Mouse (Mus musculus) ovary, postnatal 36 days (tissue): ENCODE measurements at regions not wholly inside any gene's neighbourhood (a gene's known extent, or its start where the extent isn't known, plus 50 kb on each side); places are given as distances from the start of the nearest gene placed in this dataset.
A peak's percentile ranks its signal among the peaks of the same experiment; 100 is the strongest.

ENCODE experiments used
- DNase-seq: peaks from one replicate; pipeline ENCODE4 v3.0.0; 2022; ENCODE audit warnings: low spot score, mixed read lengths

DNA sequence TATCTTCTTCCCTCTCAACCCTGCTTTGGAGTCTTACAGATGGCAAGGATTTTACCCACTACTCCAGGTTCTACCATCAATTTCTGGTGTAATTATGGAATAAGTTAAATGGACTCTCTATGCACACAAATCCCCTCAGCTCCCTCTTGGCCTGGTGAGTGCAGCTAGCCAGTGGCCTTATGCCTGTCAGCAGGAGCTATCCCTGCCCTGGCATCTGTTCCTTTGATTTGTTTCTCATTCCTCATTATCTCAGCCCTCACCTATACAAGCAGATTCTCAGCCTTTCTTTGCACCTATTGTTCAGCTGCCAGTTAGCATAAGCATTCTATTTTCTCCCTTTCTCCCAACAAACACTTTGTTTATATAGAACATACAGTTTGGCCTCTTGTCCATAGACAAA is 150.3 kb downstream of the Rnf152 start:
- no peak for DNase-seq

DNA sequence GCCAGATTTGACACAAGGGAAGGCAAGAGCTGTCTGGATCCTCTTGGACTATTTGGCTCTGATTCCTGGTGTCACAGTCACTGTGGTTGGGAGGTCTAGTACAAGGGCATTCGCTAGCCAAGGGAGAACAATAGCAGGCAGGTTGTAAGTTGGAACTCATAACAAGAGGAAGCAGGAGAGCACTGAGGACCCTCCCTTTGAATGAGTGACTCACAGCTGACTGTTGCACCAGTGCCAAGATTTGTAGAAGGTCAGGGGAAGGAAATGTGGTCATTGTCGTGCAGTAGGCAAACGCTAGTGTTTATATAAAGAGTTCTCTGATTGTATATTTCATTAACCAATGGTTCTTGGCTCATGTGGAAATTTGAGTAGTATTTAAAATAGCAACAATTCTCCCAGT is 157.2 kb downstream of the Rnf152 start:
- no peak for DNase-seq

DNA sequence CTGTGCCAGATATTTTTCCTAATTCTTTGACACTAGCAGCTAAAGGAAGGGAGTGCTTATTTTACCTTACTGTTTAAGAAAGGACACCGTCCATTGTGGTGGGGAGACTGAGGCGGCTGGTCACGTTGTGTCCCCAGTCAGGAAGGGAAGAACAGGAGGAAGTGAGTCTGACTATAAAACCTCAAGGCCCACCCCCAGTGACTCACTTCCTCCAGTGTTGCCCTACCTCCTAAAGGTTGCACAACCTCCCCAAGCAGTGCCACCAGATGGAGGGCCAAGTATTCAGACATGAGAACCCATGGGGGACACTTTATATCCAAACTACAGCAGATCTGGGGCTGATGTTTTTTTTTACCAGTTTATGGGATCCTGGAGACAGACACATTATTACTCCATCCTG is 165.4 kb downstream of the Rnf152 start:
- no peak for DNase-seq

DNA sequence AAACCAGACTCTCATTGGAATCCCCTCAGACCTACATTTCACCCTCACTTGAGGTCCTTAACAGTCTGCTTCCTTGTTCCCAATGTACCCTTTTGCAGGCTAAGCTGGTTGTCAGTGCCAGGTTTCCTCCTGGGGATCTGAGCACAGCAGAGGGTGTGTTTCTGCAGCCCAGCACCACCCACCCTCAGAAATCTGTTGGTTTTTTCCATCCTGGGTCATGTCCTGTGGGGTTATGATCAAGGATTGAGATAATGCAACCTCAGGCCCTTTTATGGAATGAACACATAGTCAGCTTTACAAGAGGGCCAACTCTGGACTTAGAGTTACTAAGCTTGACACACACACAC is 167.6 kb downstream of the Rnf152 start:
- no peak for DNase-seq

DNA sequence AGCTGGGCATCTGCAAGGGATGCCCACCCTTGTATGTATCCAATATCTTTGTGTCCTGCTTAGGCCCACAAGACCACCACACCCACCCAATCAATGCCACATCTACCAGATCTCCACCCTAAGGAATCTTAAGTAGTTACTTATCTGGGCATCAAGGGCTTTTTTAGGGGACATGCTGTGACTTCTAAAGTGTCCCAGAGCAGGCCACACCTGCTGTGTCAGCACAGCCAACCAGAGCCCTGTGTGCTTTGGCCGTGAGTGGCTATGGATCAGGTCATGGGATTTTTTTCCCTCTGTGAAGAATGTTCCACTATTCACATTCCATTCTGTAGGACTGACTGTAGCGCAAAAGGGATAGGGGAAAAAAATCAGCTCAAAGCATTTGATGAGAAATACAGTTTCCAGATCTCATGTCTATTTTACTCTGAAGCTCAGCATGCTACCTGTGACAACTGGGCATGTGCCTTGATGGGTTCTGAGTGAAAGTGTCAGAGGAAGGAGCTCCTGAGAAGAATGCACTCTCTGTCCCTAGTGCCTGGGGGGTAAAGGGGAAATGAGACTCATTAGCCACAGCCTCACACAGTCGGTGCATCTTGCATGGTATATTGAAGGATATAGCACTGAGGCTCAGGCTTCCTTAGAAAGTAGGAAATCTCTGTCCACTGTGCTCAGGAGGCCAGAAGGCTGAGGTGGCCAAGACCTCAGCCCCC is 168.1 kb downstream of the Rnf152 start:
- DNase-seq, result no peak

DNA sequence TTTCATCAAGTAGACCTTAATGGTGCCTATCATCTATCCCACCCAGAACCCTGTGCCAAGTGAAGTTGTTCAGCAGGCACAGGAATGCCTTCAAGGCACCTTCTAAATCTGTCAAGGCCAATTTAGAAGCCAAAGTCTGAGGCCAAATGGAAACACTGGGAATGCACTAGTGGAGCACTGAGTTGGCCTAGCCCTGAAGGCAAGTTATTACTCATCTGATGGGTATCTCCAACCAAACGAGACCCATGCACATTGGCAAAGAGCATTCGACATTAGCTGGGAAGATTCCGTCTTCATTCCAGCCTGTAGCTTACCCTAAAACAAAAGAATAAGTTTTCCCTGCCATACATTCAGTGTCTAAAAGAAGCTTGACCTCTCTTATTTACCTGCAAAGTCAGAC is 172.0 kb downstream of the Rnf152 start:
- DNase-seq, result no peak

DNA sequence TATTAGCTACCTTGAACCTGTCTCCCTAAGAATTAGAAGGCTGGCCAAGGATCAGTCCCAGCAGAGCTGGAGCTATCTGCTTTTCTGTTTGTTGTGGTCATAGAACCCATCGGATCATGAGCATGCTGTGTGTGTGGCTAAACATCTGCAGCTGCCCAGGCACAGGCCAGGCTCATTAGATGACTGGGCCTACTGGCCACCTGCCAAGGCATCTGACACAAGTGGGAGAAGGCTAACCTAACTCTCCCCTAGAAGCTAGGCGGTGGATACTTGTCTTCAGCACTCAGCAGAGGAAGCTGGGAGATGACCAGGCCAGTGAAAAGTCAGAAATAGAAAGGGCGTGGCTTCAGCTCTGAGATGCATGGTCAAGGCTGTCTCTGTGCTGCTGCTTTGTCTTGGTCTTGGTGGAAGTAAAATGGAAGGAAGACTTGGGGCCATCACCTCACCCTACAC is 177.1 kb downstream of the Rnf152 start:
- DNase-seq, result peak; percentile 31

DNA sequence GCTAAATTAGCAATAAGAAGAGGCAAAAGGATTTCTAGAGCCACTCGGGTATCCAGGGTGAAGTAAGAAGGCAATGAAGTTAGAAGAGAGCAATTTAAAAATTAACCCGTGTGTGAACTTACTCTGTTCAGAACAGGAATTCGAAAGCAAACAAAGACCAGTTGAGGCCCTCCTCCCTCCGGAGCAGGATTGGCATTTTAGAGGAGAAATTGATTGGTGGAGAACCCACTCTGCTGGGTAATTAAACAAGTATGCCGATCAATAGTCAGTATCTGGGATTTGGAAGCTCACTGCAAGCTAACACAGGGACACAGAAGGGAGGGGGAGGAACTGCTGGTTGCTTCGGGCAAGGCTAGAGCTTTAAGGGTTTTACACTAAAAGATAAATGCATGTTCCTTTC is 177.7 kb downstream of the Rnf152 start:
- no peak for DNase-seq

DNA sequence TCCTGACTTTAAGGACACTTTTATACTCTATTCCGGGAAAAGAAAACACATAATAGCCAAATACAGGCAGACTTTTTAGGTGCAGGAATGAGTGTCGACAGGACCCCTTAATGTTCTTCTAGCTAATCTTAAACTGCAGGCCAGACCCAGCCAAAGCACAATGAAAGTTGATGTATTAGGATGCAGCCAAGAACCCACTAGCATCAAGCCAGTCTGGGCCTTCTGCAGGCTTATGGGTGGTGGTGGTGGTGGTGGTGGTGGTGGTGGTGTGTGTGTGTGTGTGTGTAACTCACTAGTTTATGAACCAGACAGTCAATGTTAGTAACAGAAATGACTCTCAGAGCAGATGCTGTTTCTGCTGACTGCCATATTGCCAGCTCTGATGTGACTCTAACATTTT is 178.6 kb downstream of the Rnf152 start:
- no peak for DNase-seq

DNA sequence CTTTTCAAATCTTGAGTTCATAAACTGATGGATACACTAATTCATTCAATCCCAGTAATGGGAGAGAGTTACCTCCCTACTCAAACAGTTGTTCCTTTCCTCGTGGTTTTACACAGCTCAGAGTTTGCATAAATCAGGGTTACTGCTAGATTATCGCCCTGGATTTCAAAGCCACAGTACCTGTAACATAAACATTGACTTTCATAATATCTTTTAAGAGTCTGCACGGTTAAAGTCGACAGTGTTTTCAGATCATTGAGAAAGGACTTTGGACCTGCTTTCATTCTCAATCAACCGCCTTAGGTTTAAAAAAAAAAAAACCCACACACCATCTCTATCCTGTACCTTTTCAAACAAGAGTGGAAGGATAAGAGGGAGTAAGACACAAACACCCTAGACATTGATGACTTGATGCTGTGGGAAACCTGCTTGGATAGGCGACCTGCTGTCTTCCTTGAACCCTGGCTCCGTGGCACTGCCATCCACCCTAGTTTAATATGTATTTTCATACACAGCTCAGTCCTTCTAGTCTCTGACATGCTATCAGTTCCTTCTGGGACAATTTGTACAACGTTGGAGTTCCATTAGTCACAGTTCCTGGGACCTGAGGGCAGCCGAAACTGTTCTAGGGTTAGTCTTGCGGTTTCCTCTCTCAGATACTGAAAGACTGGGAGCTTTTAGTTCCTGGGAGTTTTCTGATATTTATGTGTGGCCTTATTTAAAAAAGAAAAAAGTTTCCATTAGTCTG is 179.3 kb downstream of the Rnf152 start:
- DNase-seq, result no peak

DNA sequence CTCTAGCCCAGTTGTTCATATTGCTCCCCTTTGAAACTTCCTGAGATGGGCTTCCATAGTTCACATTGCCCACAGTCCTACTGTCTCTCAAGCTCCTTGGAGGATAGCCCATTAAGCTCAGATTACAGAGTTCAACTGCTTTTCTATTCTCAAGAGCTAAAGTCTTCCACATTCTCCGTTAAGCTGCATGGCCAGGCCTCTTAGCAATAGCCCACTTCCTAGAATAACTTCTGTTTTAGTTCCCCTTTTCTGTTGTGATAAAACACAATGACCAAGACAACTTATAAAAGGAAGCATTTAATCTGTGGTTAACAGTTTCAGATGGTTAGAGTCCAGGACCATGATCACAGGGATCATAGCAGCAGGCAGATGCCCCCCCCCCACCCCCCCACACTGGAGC is 185.5 kb downstream of the Rnf152 start:
- no peak for DNase-seq

DNA sequence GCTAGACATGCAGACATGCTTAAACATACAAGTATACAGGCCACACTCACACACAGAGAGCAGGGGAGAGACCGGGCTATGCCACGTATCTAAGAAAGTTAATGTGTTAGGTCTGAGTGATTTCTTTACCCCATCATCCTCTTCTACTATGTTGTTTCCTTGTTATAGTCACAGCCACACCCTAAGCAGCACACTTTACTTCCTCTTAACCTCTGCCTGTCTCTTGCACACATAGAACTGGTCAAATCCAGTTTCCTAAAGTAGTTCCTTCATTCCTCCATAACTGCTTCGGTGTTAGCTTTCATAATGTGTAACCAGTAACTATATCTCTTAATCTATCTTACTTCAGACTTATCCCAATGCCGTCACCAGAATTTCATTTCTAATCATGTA is 186.4 kb downstream of the Rnf152 start:
- no peak for DNase-seq

DNA sequence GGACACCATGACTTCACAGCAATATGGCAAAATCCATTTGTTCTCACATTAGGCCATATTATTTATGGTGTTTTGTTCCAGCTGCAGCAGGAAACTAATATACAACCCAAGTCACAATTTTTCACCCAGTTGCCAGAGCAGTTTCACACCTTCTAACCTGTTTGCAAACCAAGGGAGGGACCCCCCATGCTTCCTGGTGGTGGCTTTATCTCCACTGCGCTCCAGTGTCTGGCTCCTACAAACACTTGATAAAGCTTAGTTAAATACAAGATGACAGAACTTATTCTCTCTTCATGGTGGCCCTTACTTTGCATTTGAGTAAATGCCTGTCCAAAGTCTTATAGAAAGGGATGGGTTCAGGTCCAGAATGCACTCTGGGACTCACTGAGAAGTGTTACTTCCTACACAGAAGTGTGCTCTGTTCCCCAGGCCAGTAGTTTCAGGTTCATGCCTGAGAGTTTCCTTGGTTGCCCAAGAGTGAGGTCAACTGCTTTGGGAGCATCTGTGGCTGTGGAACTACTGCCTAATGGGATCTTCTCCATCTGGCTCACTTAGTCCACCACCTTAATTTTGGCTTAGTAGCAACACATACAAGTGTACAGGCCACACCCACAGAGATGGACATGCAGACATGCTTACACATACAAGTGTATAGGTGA is 186.9 kb downstream of the Rnf152 start:
- no peak for DNase-seq

DNA sequence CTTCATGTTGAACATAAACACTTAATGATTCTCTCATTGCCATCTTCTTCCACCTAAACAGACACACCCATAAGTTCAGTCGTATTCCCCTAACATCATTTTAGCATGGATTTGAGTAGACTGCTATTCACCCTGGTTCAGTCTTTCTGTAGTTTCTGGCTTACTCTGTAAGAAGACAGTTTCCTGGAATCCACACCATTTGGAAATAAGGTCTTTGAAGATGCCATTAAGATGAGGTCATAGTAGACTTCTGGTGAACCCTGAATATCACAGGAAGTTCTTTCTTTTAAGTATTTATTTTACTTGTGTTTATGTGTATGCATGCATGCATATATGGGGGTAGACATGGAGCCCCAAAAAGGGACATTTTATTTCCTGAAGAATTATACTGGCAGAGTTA is 187.7 kb downstream of the Rnf152 start:
- no peak for DNase-seq

DNA sequence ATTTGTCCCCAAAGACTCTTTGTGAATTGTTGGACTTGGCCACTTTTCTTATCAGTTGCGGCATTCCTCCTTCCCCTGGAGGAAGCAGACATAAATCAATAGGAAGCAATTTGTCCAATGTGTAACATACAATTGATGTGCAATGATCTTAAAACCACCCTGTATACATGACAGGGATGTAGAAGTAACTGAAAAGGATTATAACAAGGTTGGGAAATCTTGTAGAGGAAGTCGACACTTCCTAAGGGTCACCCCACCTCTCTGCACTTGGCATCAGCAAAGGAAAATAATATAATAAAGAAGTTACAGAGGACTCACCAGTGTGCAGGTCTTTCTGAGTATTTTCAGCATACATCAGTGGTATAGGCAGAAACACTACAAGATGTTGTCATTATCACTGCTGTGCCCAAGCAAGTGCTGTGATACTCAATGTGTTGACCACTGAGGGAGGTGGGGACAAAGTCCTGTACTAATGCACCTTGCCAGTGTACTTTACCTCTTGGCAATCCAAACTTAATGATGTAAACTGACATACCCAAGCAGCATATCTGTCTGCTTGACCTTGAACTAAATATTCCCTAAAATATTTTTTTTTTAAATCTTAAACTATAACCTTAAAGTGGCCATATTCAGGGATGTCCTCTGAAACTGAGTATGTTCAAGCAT is 198.9 kb downstream of the Rnf152 start:
- DNase-seq, result no peak

DNA sequence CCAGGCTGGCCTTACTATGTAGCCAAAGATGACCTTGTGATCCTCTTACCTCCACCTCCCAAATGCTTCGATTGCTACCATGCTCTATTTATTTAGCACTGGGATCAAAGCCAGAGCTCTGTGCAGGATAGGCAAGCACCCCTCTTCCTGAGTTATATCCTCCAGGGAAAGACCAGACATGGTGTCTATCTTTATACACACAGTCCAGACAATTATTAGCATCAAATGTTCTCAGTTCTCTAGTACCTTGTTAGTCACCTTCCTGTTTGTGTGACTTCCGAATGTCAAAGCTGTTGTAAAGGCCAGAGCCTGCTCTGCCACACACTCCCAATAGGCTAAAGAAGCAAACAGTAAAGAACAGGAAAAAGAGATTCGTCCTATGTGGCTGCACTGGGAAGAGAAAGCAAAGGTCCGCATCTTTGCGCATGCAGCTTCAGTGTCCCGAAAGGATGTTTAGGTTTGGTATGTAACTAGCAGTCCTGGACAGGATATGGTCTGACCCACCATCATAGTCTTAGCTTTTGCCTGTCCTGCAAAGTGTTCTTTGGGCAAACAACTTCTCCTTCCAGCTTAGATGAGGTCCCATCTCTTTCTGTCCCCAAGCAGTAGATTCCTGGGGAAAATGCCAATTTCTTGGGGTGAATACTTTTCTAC is 204.2 kb downstream of the Rnf152 start:
- no peak for DNase-seq

DNA sequence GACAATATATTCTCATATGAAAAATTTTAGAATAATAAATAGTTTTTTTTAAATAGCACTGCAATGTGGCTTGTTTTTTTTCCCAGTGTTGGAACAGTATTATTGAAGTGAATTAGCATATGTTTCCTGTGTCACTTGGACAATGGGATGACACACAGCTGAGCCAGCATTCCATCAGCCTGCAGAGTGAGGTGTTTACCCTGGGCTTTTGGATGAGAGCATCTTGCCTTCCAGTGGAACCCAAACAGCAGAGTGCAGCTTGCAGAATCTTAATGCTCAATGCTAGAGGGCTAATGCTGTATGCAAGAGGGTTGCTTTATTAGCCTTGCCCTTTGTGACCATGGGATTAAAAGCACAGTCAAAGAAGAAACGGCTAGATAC is 205.1 kb downstream of the Rnf152 start:
- DNase-seq, result no peak

DNA sequence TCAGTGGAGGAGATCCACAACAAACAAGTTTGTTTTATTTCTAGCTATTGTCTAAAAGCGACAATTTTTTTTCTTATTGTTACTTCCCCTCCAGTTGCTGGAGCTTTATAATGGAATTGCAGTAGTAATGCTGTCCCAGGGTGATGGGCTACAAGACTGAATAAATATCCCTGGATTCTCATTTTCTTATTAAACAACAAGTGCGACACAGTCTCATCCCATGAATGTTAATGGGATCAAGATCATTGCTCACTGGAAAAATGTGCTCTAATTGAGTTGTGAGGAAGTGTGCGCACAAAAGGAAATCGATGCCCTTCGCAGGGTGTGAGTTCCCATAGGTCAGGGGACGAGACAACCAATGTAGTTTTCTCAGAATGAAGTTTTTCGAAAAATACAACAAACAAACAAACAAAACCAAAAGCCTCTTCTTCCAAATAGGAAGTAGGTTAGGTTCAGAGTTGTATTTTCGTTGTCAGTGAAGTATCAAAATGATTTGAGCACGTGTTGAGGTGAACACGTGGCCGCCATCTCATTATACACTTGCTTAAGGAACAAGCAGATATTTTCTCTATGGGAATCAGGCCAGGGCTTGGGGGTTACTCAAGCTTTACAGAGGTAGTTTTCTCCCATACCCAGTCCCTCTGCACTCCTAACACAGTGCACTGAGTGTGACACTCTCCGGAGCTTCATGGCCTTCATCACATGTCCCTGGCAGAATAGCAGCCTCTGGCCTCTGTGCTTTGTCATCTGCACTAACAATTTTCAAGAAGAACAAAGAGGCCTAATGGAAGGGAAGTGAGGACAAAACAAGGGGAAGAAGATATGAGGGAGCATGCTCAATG is 205.7 kb downstream of the Rnf152 start:
- DNase-seq, result no peak

DNA sequence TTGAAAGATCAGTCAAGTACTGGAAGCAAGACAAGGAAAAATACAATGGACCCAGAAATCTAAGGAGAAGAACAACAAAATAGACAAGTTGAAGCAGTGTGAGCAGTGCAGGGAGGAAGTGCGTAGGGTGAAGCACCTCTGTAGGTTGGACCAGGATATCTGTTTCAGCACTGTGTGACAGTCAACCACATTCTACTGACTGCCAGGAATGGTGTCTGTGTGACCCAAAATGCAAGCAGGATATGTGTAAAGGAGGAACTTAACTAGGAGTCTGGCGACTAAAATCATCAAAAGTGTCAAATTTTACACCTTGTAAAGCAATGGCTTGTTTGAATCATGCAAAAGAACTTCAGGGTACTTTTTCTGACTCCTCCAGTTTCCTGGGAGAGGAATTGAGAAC is 207.7 kb downstream of the Rnf152 start:
- DNase-seq, result no peak

DNA sequence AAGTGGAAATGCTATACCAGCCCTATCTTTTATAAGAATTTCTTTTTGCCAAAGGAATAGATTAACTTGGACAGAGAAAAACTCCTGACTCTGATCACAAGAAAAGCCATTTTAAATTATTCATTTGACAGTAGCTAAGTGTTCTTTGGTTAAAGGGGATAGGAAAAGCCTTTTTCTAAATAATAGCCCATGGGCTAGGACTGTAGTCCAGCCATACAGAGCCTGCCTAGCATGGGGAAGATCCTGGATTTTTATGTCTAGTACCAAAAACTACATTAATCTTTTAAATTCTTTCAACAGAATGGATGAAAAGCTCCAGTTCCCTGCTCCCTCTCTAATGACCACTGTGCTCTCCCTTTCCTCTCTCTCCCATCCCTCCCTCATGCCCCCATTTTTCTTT is 208.5 kb downstream of the Rnf152 start:
- DNase-seq, result no peak

DNA sequence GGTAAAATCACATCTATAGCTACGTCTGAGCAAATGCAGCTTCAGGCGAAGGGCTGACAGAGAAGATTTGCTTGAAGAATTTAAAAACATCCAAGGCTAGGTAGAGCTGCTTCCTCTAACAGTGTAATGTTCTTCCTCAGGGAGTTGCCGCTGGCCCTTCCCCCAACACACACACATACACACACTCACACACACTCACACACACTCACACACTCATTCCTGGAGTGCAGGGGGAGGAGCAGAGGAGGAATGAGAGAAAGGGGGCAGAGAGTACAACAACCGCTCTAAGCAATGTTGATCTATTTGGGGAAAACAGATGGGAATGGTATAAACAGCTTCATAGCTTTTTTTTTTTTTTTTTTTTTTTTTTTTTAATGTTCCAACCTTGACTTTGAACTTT is 232.6 kb downstream of the Rnf152 start:
- no peak for DNase-seq
